Mouse (Mus musculus): ENCODE measurements around the gene Sspn. TPM values are rescaled to one million over a fixed set of nuclear protein-coding genes. Genes with fewer than 3 reads are reported as not detected.

The Sspn gene
- polyA plus RNA-seq, 1 experiment from 2014 or later, result 6.4 TPM

- Histone ChIP-seq H3K4me2 (ENCODE audit: low read length) (no peak overlapping the region), H3K9me3 (ENCODE audit: control insufficient read depth, low read length) (no peaks in the 10 kb centered on the region), H3K27me3 (replicated peaks; ENCODE audit: control insufficient read depth, insufficient read depth, low read length) (no peaks in the 10 kb centered on the region), H3K36me3 (ENCODE audit: control insufficient read depth, insufficient read depth, low read length) (no peaks in the 10 kb centered on the region), H3K27ac (ENCODE audit: low read depth) (no peak overlapping the region), H3K4me1 (replicated peaks; ENCODE audit: control insufficient read depth, insufficient read depth, low read length) (no peaks in the 10 kb centered on the region), H3K4me3 (ENCODE audit: low read depth, low read length) (no peak overlapping the region), H3K9ac (ENCODE audit: low read length) (no peak overlapping the region)
- no peak for ATAC-seq (replicated peaks; ENCODE audit: low FRiP score, low TSS enrichment, low read depth)
- DNase-seq (ENCODE audit: low spot score), result no peak
- WGBS, result 33% methylated on average over 5 of the region's 5 CpGs
Observed at GRCm38 (mm10) chr6:145958070-145958469, 26.6 kb downstream of the Sspn start.

DNA sequence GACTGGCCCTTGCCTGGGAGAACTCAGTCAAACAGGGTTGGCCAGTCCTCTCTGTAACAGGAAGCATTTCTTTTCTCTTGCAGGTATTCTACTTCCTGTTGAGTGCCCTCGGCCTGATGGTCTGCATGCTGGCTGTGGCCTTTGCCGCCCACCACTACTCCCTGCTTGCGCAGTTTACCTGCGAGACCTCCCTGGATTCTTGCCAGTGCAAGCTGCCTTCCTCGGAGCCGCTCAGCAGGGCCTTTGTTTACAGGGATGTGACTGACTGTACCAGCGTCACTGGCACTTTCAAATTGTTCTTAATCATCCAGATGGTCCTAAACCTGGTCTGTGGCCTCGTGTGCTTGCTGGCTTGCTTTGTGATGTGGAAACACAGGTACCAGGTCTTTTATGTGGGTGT is 29.6 kb downstream of the Sspn start:
- DNase-seq (ENCODE audit: low spot score), result no peak
- Histone ChIP-seq H3K27me3 (replicated peaks; ENCODE audit: control insufficient read depth, insufficient read depth, low read length) (no peaks in the 10 kb centered on the region), H3K36me3 (ENCODE audit: control insufficient read depth, insufficient read depth, low read length) (no peaks in the 10 kb centered on the region), H3K9ac (ENCODE audit: low read length) (no peak overlapping the region), H3K4me3 (ENCODE audit: low read depth, low read length) (no peak overlapping the region), H3K9me3 (ENCODE audit: control insufficient read depth, low read length) (0 out of 2 replicates have a peak, but pooled peaks cover 5% of the 10 kb centered on the region), H3K4me1 (replicated peaks; ENCODE audit: control insufficient read depth, insufficient read depth, low read length) (no peaks in the 10 kb centered on the region), H3K27ac (ENCODE audit: low read depth) (no peak overlapping the region), H3K4me2 (ENCODE audit: low read length) (no peak overlapping the region)
- 51% methylated on average over 8 of the region's 8 CpGs for WGBS
- ATAC-seq (replicated peaks; ENCODE audit: low FRiP score, low TSS enrichment, low read depth), result no peak

GRCm38 (mm10) chr6:145963966-145964365 is 32.5 kb downstream of the Sspn start:
- H3K4me1 ChIP-seq (replicated peaks; ENCODE audit: control insufficient read depth, insufficient read depth, low read length), result no peaks in the 10 kb centered on the region
- no peak overlapping the region for H3K9ac ChIP-seq (ENCODE audit: low read length)
- H3K4me3 ChIP-seq (ENCODE audit: low read depth, low read length), result no peak overlapping the region
- WGBS, result 92% methylated on average over 13 of the region's 13 CpGs
- no peaks in the 10 kb centered on the region for H3K27me3 ChIP-seq (replicated peaks; ENCODE audit: control insufficient read depth, insufficient read depth, low read length)
- DNase-seq (ENCODE audit: low spot score) (no peak), ATAC-seq (replicated peaks; ENCODE audit: low FRiP score, low TSS enrichment, low read depth) (no peak)
- no peak overlapping the region for H3K4me2 ChIP-seq (ENCODE audit: low read length)
- no peaks in the 10 kb centered on the region for H3K36me3 ChIP-seq (ENCODE audit: control insufficient read depth, insufficient read depth, low read length)
- H3K27ac ChIP-seq (ENCODE audit: low read depth), result no peak overlapping the region
- H3K9me3 ChIP-seq (ENCODE audit: control insufficient read depth, low read length), result 0 out of 2 replicates have a peak, but pooled peaks cover 5% of the 10 kb centered on the region

GRCm38 (mm10) chr6:145967693-145968092 is 36.3 kb downstream of the Sspn start:
- DNase-seq (ENCODE audit: low spot score) (no peak), ATAC-seq (replicated peaks; ENCODE audit: low FRiP score, low TSS enrichment, low read depth) (no peak)
- Histone ChIP-seq H3K9ac (ENCODE audit: low read length) (no peak overlapping the region), H3K4me3 (ENCODE audit: low read depth, low read length) (no peak overlapping the region), H3K27ac (ENCODE audit: low read depth) (no peak overlapping the region), H3K27me3 (replicated peaks; ENCODE audit: control insufficient read depth, insufficient read depth, low read length) (no peaks in the 10 kb centered on the region), H3K4me2 (ENCODE audit: low read length) (no peak overlapping the region), H3K4me1 (replicated peaks; ENCODE audit: control insufficient read depth, insufficient read depth, low read length) (no peaks in the 10 kb centered on the region), H3K9me3 (ENCODE audit: control insufficient read depth, low read length) (0 out of 2 replicates have a peak, but pooled peaks cover 5% of the 10 kb centered on the region), H3K36me3 (ENCODE audit: control insufficient read depth, insufficient read depth, low read length) (no peaks in the 10 kb centered on the region)
- WGBS, result 68% methylated on average over 8 of the region's 8 CpGs

DNA sequence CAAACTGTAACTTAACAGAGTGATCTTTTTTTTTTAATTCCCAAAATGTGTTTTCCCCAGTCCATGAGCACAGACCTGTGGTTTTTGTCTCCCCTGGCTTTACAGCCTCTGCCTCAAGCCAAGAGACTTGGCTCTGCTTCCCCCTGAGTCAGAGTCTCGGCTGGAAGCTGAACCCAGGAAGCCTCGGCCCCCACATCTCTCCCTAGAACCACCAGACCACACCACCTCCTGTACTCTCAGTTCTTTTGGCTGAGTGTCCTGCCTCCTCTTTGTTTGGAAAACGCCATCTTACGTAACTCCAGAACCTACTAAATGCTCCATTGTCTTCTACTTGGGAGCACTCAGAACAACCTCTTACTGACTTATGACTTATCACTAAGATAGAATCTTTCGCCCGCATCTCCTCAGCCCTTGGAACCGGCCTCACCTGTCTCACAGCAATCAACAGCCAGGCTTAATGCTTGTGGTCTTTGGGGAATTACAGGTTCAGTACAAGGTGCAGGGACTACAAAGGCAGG is 36.9 kb downstream of the Sspn start:
- no peaks in the 10 kb centered on the region for H3K27me3 ChIP-seq (replicated peaks; ENCODE audit: control insufficient read depth, insufficient read depth, low read length)
- no peak overlapping the region for H3K4me3 ChIP-seq (ENCODE audit: low read depth, low read length)
- no peaks in the 10 kb centered on the region for H3K36me3 ChIP-seq (ENCODE audit: control insufficient read depth, insufficient read depth, low read length)
- no peak overlapping the region for H3K9ac ChIP-seq (ENCODE audit: low read length)
- H3K4me2 ChIP-seq (ENCODE audit: low read length), result no peak overlapping the region
- 0 out of 2 replicates have a peak, but pooled peaks cover 5% of the 10 kb centered on the region for H3K9me3 ChIP-seq (ENCODE audit: control insufficient read depth, low read length)
- no peak for DNase-seq (ENCODE audit: low spot score)
- no peak overlapping the region for H3K27ac ChIP-seq (ENCODE audit: low read depth)
- H3K4me1 ChIP-seq (replicated peaks; ENCODE audit: control insufficient read depth, insufficient read depth, low read length), result no peaks in the 10 kb centered on the region
- WGBS, result 60% methylated on average over 7 of the region's 7 CpGs
- ATAC-seq (replicated peaks; ENCODE audit: low FRiP score, low TSS enrichment, low read depth), result peak; percentile 53; the same call in 1 of the 2 replicates

GRCm38 (mm10) chr6:145968821-145969220 is 37.4 kb downstream of the Sspn start:
- DNase-seq (ENCODE audit: low spot score) (no peak), ATAC-seq (replicated peaks; ENCODE audit: low FRiP score, low TSS enrichment, low read depth) (peak; percentile 53; the same call in 1 of the 2 replicates)
- Histone ChIP-seq H3K4me2 (ENCODE audit: low read length) (no peak overlapping the region), H3K27ac (ENCODE audit: low read depth) (no peak overlapping the region), H3K9me3 (ENCODE audit: control insufficient read depth, low read length) (0 out of 2 replicates have a peak, but pooled peaks cover 5% of the 10 kb centered on the region), H3K9ac (ENCODE audit: low read length) (no peak overlapping the region), H3K4me3 (ENCODE audit: low read depth, low read length) (no peak overlapping the region), H3K27me3 (replicated peaks; ENCODE audit: control insufficient read depth, insufficient read depth, low read length) (no peaks in the 10 kb centered on the region), H3K36me3 (ENCODE audit: control insufficient read depth, insufficient read depth, low read length) (no peaks in the 10 kb centered on the region), H3K4me1 (replicated peaks; ENCODE audit: control insufficient read depth, insufficient read depth, low read length) (no peaks in the 10 kb centered on the region)
- WGBS, result 43% methylated on average over 10 of the region's 10 CpGs

GRCm38 (mm10) chr6:145969572-145969971 is 38.1 kb downstream of the Sspn start:
- H3K27ac ChIP-seq (ENCODE audit: low read depth), result no peak overlapping the region
- ATAC-seq (replicated peaks; ENCODE audit: low FRiP score, low TSS enrichment, low read depth) (no peak), DNase-seq (ENCODE audit: low spot score) (no peak)
- H3K4me1 ChIP-seq (replicated peaks; ENCODE audit: control insufficient read depth, insufficient read depth, low read length), result no peaks in the 10 kb centered on the region
- 74% methylated on average over 5 of the region's 5 CpGs for WGBS
- no peak overlapping the region for H3K4me2 ChIP-seq (ENCODE audit: low read length)
- no peaks in the 10 kb centered on the region for H3K27me3 ChIP-seq (replicated peaks; ENCODE audit: control insufficient read depth, insufficient read depth, low read length)
- H3K9ac ChIP-seq (ENCODE audit: low read length), result no peak overlapping the region
- no peaks in the 10 kb centered on the region for H3K36me3 ChIP-seq (ENCODE audit: control insufficient read depth, insufficient read depth, low read length)
- 0 out of 2 replicates have a peak, but pooled peaks cover 5% of the 10 kb centered on the region for H3K9me3 ChIP-seq (ENCODE audit: control insufficient read depth, low read length)
- no peak overlapping the region for H3K4me3 ChIP-seq (ENCODE audit: low read depth, low read length)

- H3K27me3 ChIP-seq (replicated peaks; ENCODE audit: control insufficient read depth, insufficient read depth, low read length), result no peaks in the 10 kb centered on the region
- no peaks in the 10 kb centered on the region for H3K36me3 ChIP-seq (ENCODE audit: control insufficient read depth, insufficient read depth, low read length)
- DNase-seq (ENCODE audit: low spot score) (no peak), ATAC-seq (replicated peaks; ENCODE audit: low FRiP score, low TSS enrichment, low read depth) (no peak)
- no peaks in the 10 kb centered on the region for H3K9me3 ChIP-seq (ENCODE audit: control insufficient read depth, low read length)
- H3K4me2 ChIP-seq (ENCODE audit: low read length), result no peak overlapping the region
- no peaks in the 10 kb centered on the region; the same call in 1 of the 2 replicates for H3K4me1 ChIP-seq (replicated peaks; ENCODE audit: control insufficient read depth, insufficient read depth, low read length)
- H3K9ac ChIP-seq (ENCODE audit: low read length), result no peak overlapping the region
- H3K4me3 ChIP-seq (ENCODE audit: low read depth, low read length), result no peak overlapping the region
- WGBS, result 84% methylated on average over 4 of the region's 4 CpGs
- no peak overlapping the region for H3K27ac ChIP-seq (ENCODE audit: low read depth)
Observed at GRCm38 (mm10) chr6:145972107-145972506, 40.7 kb downstream of the Sspn start.

DNA sequence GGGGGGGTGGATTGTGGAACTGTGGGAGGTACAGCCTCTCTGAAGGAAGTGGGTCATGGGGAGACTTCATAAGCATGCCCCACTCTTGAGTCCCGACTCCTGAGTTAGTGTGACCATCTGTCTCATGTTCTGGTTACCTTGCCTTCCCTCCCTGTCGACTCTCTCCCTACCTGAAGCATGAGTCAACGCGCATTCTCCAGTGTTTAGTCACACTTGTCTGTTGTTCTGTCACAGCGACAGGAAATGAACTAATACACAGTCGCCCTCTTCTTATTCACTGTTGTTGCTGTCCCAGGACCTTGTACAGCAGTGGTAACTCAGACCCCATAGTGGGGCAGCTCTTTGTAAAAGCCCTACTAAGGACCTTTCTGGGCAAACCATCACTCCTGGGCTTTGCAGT is 41.4 kb downstream of the Sspn start:
- DNase-seq (ENCODE audit: low spot score), result no peak
- no peak overlapping the region for H3K4me3 ChIP-seq (ENCODE audit: low read depth, low read length)
- no peak overlapping the region for H3K4me2 ChIP-seq (ENCODE audit: low read length)

More for the DNA sequence above, 41.4 kb downstream of the Sspn start:
- Histone ChIP-seq H3K9ac (ENCODE audit: low read length) (no peak overlapping the region), H3K27me3 (replicated peaks; ENCODE audit: control insufficient read depth, insufficient read depth, low read length) (no peaks in the 10 kb centered on the region), H3K9me3 (ENCODE audit: control insufficient read depth, low read length) (no peaks in the 10 kb centered on the region), H3K4me1 (replicated peaks; ENCODE audit: control insufficient read depth, insufficient read depth, low read length) (no peaks in the 10 kb centered on the region; the same call in 1 of the 2 replicates), H3K36me3 (ENCODE audit: control insufficient read depth, insufficient read depth, low read length) (no peaks in the 10 kb centered on the region), H3K27ac (ENCODE audit: low read depth) (no peak overlapping the region)
- 75% methylated on average over 6 of the region's 6 CpGs for WGBS
- no peak for ATAC-seq (replicated peaks; ENCODE audit: low FRiP score, low TSS enrichment, low read depth)

Measured in intestine, embryonic 14.5 days (tissue).